Mouse (Mus musculus) limb, embryonic 15.5 days (tissue): ENCODE measurements around the gene Mast4. TPM values are rescaled to one million over a fixed set of nuclear protein-coding genes. Genes with fewer than 3 reads are reported as not detected.

Source experiments
- ATAC-seq: fragments of 200-750 bp; cut with Nextera tagmentation; 2 replicates; pipeline ENCODE4 v1.8.0; 2017; ENCODE audit warnings: low read depth, moderate TSS enrichment; ENCODE audit not compliant: insufficient number of reproducible peaks, low FRiP score, low TSS enrichment
- H3K27ac ChIP-seq: fragments of 300-500 bp; sonication (generic); 2 replicates; pipeline ENCODE4 v1.5.1; 2015; ENCODE audit warnings: moderate library complexity, mild to moderate bottlenecking, inconsistent platforms
- H3K27me3 ChIP-seq: fragments of 300-500 bp; sonication (generic); 2 replicates; pipeline ENCODE4 v1.6.1; 2015; ENCODE audit warnings: inconsistent platforms
- H3K36me3 ChIP-seq: fragments of 300-500 bp; sonication (generic); 2 replicates; pipeline ENCODE4 v1.6.1; 2015; ENCODE audit warnings: inconsistent platforms
- H3K4me1 ChIP-seq: fragments of 300-500 bp; sonication (generic); 2 replicates; pipeline ENCODE4 v1.6.1; 2015; ENCODE audit warnings: inconsistent platforms
- H3K4me2 ChIP-seq: fragments of 300-500 bp; sonication (generic); 2 replicates; pipeline ENCODE4 v1.6.1; 2015; ENCODE audit warnings: mild to moderate bottlenecking, inconsistent platforms
- H3K4me3 ChIP-seq: fragments of 300-500 bp; sonication (generic); 2 replicates; pipeline ENCODE4 v1.5.1; 2015; ENCODE audit warnings: mild to moderate bottlenecking, inconsistent platforms
- H3K9ac ChIP-seq: fragments of 300-500 bp; sonication (generic); 2 replicates; pipeline ENCODE4 v1.6.1; 2015; ENCODE audit warnings: inconsistent platforms
- H3K9me3 ChIP-seq: fragments of 300-500 bp; sonication (generic); 2 replicates; pipeline ENCODE4 v1.6.1; 2016; ENCODE audit warnings: inconsistent platforms
- WGBS: fragments of 180-500 bp; shearing (Covaris S2); methylation state at CpG from one replicate; pipeline ENCODE4 v1.1.7; 2015; 5-methylcytosine and 5-hydroxymethylcytosine counted together
- polyA plus RNA-seq: library from polyadenylated mRNA; unstranded; fragments of >200 nt; fragmentation: Nextera tagmentation; extraction: Ambion mirVana; gene quantifications from 2 replicates; pipeline ENCODE4 v1.2.1, GENCODE M21; 2015

The Mast4 gene
- polyA plus RNA-seq, 1 experiment from 2014 or later, result 26.3 TPM

GRCm38 (mm10) chr13:103229069-103229468, 105.2 kb downstream of the Mast4 start:
- Histone ChIP-seq H3K36me3 (no peaks in the 10 kb centered on the region), H3K4me1 (peaks cover 11% of the 10 kb centered on the region; the same call in 1 of the 2 replicates), H3K4me3 (no peak overlapping the region), H3K9ac (no peak overlapping the region), H3K27ac (no peak overlapping the region), H3K27me3 (no peaks in the 10 kb centered on the region), H3K4me2 (no peak overlapping the region), H3K9me3 (no peaks in the 10 kb centered on the region)
- ATAC-seq, result no peak
- 83% methylated on average over 4 of the region's 4 CpGs for WGBS

GRCm38 (mm10) chr13:103225895-103226815, 108.1 kb downstream of the Mast4 start:
- no peak overlapping the region for H3K4me3 ChIP-seq
- H3K4me2 ChIP-seq, result no peak overlapping the region
- H3K27me3 ChIP-seq, result no peaks in the 10 kb centered on the region
- H3K9ac ChIP-seq, result no peak overlapping the region
- 36% methylated on average over 17 of the region's 17 CpGs for WGBS
- no peak for ATAC-seq
- H3K36me3 ChIP-seq, result no peaks in the 10 kb centered on the region
- H3K27ac ChIP-seq, result no peak overlapping the region
- H3K9me3 ChIP-seq, result no peaks in the 10 kb centered on the region
- peaks cover 16% of the 10 kb centered on the region for H3K4me1 ChIP-seq

DNA sequence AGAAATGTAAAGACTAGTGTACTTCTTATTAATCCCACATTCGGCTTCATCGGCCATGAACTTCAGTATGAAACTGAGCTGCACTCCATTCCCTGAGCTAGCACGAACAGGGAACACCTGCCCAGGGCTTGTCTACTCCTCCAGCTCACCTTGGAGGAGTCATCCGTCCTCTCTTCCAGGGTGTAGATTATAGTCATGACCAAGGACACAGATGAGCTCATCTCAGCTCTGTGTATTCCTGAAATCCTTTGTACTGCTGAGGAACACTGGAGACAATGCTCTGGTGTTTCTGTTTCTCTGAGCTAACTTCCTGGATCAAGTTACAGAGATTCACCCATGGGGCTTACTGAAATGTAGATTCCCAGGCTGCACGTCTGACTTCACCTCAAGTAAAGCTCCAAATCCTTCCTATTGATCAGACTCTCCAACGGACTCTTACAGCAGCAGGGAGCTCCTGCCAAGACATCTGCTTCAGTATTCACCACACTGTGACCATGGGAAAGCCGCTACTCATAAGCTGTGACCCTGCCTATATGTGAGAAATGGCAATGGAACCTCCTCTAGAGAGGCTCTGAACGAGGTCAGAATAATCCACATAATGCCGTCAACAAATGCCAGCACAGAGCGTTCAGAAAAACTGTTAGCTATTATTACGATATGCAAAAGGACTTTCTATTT, 108.9 kb downstream of the Mast4 start:
- Histone ChIP-seq H3K4me3 (no peak overlapping the region), H3K27me3 (no peaks in the 10 kb centered on the region), H3K4me1 (peaks cover 22% of the 10 kb centered on the region), H3K9me3 (no peaks in the 10 kb centered on the region), H3K4me2 (no peak overlapping the region), H3K27ac (0 out of 2 replicates have a peak overlapping the region, but pooled peaks have one; percentile 27), H3K9ac (no peak overlapping the region), H3K36me3 (no peaks in the 10 kb centered on the region)
- WGBS, result 51% methylated on average over 11 of the region's 11 CpGs
- no peak for ATAC-seq

DNA sequence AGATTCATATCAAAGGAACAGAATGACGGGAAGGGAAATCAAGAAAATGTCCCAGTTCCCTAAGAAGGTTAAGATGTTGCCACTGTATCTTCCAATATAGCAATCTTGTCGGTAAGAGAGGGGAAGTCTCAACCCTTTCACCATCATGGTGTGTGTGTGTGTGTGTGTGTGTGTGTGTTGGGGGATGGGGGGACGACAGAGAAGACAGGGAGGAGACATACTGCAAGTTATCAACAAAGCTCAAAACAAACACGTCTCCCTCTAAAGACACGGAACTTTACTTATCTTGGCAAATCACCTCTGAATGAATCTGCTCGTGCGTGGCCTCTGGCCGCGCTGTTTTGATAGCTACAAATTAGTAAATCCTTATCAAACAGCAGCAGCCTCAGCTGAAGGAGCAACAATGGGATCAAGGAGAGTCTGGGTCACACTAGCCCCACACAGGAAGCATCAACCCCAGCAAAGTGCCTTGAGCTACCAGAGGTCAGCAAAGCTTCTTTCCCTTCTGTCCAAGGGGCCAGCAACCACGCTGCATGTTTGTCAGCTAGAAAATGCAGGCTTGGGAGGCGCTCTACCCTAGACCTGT, 113.7 kb downstream of the Mast4 start:
- H3K4me2 ChIP-seq, result no peak overlapping the region

GRCm38 (mm10) chr13:103219999-103220398, 114.3 kb downstream of the Mast4 start:
- Histone ChIP-seq H3K9ac (no peak overlapping the region), H3K9me3 (no peaks in the 10 kb centered on the region), H3K27me3 (no peaks in the 10 kb centered on the region), H3K4me1 (peaks cover 13% of the 10 kb centered on the region), H3K36me3 (no peaks in the 10 kb centered on the region), H3K4me3 (no peak overlapping the region), H3K4me2 (no peak overlapping the region), H3K27ac (no peak overlapping the region)
- 23% methylated on average over 2 of the region's 2 CpGs for WGBS
- no peak for ATAC-seq

More for the DNA sequence above, 113.7 kb downstream of the Mast4 start:
- Histone ChIP-seq H3K27ac (peak overlapping the region; percentile 55), H3K27me3 (no peaks in the 10 kb centered on the region), H3K4me1 (peaks cover 17% of the 10 kb centered on the region), H3K9me3 (no peaks in the 10 kb centered on the region), H3K9ac (no peak overlapping the region), H3K36me3 (no peaks in the 10 kb centered on the region), H3K4me3 (no peak overlapping the region)
- WGBS, result 61% methylated on average over 11 of the region's 11 CpGs
- no peak for ATAC-seq

GRCm38 (mm10) chr13:103217486-103217885, 116.8 kb downstream of the Mast4 start:
- no peak overlapping the region for H3K4me3 ChIP-seq
- no peaks in the 10 kb centered on the region for H3K9me3 ChIP-seq
- H3K27me3 ChIP-seq, result no peaks in the 10 kb centered on the region
- no peak overlapping the region for H3K9ac ChIP-seq
- whole genome bisulfite sequencing, result 86% methylated on average over 3 of the region's 3 CpGs
- no peak overlapping the region for H3K4me2 ChIP-seq
- peaks cover 14% of the 10 kb centered on the region for H3K4me1 ChIP-seq
- no peak overlapping the region for H3K27ac ChIP-seq
- no peaks in the 10 kb centered on the region for H3K36me3 ChIP-seq
- ATAC-seq, result no peak

- Histone ChIP-seq H3K36me3 (no peaks in the 10 kb centered on the region), H3K4me3 (no peak overlapping the region), H3K4me2 (no peak overlapping the region), H3K9me3 (no peaks in the 10 kb centered on the region), H3K4me1 (peaks cover 15% of the 10 kb centered on the region), H3K27ac (no peak overlapping the region), H3K27me3 (no peaks in the 10 kb centered on the region), H3K9ac (no peak overlapping the region)
- 80% methylated on average over 3 of the region's 3 CpGs for WGBS
- no peak for ATAC-seq
Measured at GRCm38 (mm10) chr13:103214506-103214905, 119.8 kb downstream of the Mast4 start.

DNA sequence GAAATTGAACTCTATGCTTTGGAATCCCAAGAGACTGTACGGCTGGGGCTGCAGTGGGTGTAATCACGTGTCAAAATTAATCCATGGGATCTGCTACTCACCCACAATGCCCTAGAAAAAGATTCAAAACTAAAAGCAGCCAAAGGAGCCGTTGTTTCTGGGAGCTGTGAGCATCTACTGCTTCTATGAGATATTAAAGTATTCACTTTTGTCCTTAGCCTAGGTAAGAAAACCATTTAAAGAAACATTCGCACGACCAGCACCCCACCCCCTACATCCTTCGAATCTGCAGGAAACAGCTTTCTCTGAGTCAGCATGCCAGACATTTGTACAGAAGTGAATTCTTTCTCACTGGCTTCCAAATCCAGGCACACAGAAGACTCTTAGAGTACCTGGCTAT, 122.3 kb downstream of the Mast4 start:
- H3K9ac ChIP-seq, result no peak overlapping the region
- H3K4me1 ChIP-seq, result peaks cover 15% of the 10 kb centered on the region
- peak overlapping the region; percentile 24; the same call in 1 of the 2 replicates for H3K27ac ChIP-seq
- 51% methylated on average over 6 of the region's 6 CpGs for WGBS
- H3K9me3 ChIP-seq, result no peaks in the 10 kb centered on the region
- no peak for ATAC-seq
- no peaks in the 10 kb centered on the region for H3K27me3 ChIP-seq
- no peak overlapping the region for H3K4me3 ChIP-seq
- H3K4me2 ChIP-seq, result no peak overlapping the region
- no peaks in the 10 kb centered on the region for H3K36me3 ChIP-seq

DNA sequence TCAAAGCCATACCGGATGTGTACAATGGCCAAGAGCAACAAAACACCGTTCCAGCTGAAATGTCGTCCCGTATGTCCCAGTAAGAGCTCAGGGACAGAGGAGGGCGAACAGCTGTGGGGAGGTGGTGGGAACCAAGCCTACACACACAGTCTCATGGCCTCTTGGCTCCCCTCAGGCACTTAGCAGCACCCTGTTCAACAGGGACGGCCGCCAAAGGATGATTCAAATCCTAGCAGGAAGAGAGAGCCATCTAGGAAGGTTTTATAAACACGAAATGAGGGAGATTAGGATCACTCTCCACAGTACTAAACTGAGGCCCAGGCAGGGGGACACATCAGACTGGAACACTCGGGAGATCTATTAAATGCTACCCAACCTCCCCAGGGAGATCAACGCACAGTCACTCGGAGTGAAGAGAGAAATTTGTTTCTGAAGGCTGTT, 122.8 kb downstream of the Mast4 start:
- H3K36me3 ChIP-seq, result no peaks in the 10 kb centered on the region
- no peak overlapping the region for H3K9ac ChIP-seq
- H3K27me3 ChIP-seq, result no peaks in the 10 kb centered on the region
- H3K4me1 ChIP-seq, result peaks cover 15% of the 10 kb centered on the region
- H3K4me2 ChIP-seq, result no peak overlapping the region
- H3K27ac ChIP-seq, result peak overlapping the region; percentile 24; the same call in 1 of the 2 replicates
- no peaks in the 10 kb centered on the region for H3K9me3 ChIP-seq
- 44% methylated on average over 11 of the region's 11 CpGs for WGBS
- ATAC-seq, result 0 out of 2 replicates have a peak, but pooled peaks have one; percentile 48
- H3K4me3 ChIP-seq, result no peak overlapping the region

- Histone ChIP-seq H3K9ac (no peak overlapping the region), H3K4me1 (peaks cover 15% of the 10 kb centered on the region), H3K27ac (no peak overlapping the region), H3K4me2 (no peak overlapping the region), H3K27me3 (no peaks in the 10 kb centered on the region), H3K9me3 (no peaks in the 10 kb centered on the region), H3K36me3 (no peaks in the 10 kb centered on the region), H3K4me3 (no peak overlapping the region)
- no peak for ATAC-seq
- WGBS, result 78% methylated on average over 4 of the region's 4 CpGs
Measured at GRCm38 (mm10) chr13:103210746-103211145, 123.6 kb downstream of the Mast4 start.

- Histone ChIP-seq H3K36me3 (no peaks in the 10 kb centered on the region), H3K4me1 (peaks cover 14% of the 10 kb centered on the region), H3K27ac (no peak overlapping the region), H3K27me3 (no peaks in the 10 kb centered on the region), H3K9ac (no peak overlapping the region), H3K4me3 (no peak overlapping the region), H3K9me3 (no peaks in the 10 kb centered on the region), H3K4me2 (no peak overlapping the region)
- WGBS, result 90% methylated on average over 4 of the region's 4 CpGs
- ATAC-seq, result no peak
Measured at GRCm38 (mm10) chr13:103207199-103207598, 127.1 kb downstream of the Mast4 start.

DNA sequence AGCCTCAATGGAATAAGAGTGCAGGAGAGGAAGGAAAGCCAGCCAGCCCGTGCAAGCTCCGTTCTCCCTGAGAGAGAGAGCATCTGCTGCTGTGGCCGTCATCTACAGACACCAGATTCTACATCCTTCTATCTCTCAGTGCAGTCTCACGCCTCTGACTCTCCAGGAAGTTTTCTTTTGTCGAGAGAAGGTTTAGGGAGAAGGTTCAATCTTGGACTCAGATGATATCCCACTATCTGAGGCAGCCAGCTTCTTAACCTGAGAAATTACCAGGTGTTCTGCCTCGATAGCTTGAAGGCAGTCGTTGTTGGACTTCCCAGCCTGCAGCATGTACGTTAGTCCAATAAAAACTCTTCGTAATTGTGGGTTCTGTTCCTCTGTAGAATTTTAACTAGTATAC, 127.7 kb downstream of the Mast4 start:
- Histone ChIP-seq H3K9me3 (no peaks in the 10 kb centered on the region), H3K9ac (no peak overlapping the region), H3K27me3 (no peaks in the 10 kb centered on the region), H3K27ac (no peak overlapping the region), H3K4me2 (no peak overlapping the region), H3K4me3 (no peak overlapping the region), H3K36me3 (no peaks in the 10 kb centered on the region), H3K4me1 (peaks cover 8% of the 10 kb centered on the region)
- WGBS, result 72% methylated on average over 9 of the region's 9 CpGs
- no peak for ATAC-seq
